Mouse (Mus musculus): Measurements from ENCODE around the gene Arhgef17.
"Not testable (repeated sequence)": the region's sequence is repeated elsewhere in the genome, so short reads cannot be mapped to it uniquely, and the experiment has no call there.

Arhgef17 gene

GRCm38 (mm10) chr7:100871892-100872291, 60.0 kb downstream of the Arhgef17 start:
- no peak for DNase-seq (ENCODE audit: low spot score)

- no peak for DNase-seq (ENCODE audit: low spot score)
These were observed 60.6 kb downstream of the Arhgef17 start for GRCm38 (mm10) chr7:100871355-100871754.

GRCm38 (mm10) chr7:100869877-100870629, 61.9 kb downstream of the Arhgef17 start:
- DNase-seq (ENCODE audit: low spot score), result no peak

- DNase-seq (ENCODE audit: low spot score), result no peak
These were observed 63.4 kb downstream of the Arhgef17 start for GRCm38 (mm10) chr7:100868551-100868950.

GRCm38 (mm10) chr7:100867561-100867960, 64.3 kb downstream of the Arhgef17 start:
- DNase-seq (ENCODE audit: low spot score), result no peak

- peak; percentile 66 for DNase-seq (ENCODE audit: low spot score)
These were observed 65.2 kb downstream of the Arhgef17 start for GRCm38 (mm10) chr7:100866675-100867074.

- DNase-seq (ENCODE audit: low spot score), result peak; percentile 80
These were observed 68.9 kb downstream of the Arhgef17 start, which contains the start of gene Relt for GRCm38 (mm10) chr7:100862828-100863638. Gene Relt (minus strand): TSS chr7:100863446.

- no peak for DNase-seq (ENCODE audit: low spot score)
These were observed 69.6 kb downstream of the Arhgef17 start for GRCm38 (mm10) chr7:100862353-100862752.

GRCm38 (mm10) chr7:100861209-100861608, 70.7 kb downstream of the Arhgef17 start:
- no peak for DNase-seq (ENCODE audit: low spot score)

GRCm38 (mm10) chr7:100860450-100860849, 71.5 kb downstream of the Arhgef17 start:
- no peak for DNase-seq (ENCODE audit: low spot score)

GRCm38 (mm10) chr7:100855795-100856573, 75.9 kb downstream of the Arhgef17 start:
- no peak for DNase-seq (ENCODE audit: low spot score)

- no peak for DNase-seq (ENCODE audit: low spot score)
These were observed 76.6 kb downstream of the Arhgef17 start for GRCm38 (mm10) chr7:100855300-100855699.

- DNase-seq (ENCODE audit: low spot score), result no peak
These were observed 77.0 kb downstream of the Arhgef17 start for GRCm38 (mm10) chr7:100854861-100855260.

GRCm38 (mm10) chr7:100854137-100854814, 77.6 kb downstream of the Arhgef17 start:
- DNase-seq (ENCODE audit: low spot score), result no peak

GRCm38 (mm10) chr7:100853396-100853795, 78.5 kb downstream of the Arhgef17 start:
- no peak for DNase-seq (ENCODE audit: low spot score)

- no peak for DNase-seq (ENCODE audit: low spot score)
These were observed 80.2 kb downstream of the Arhgef17 start for GRCm38 (mm10) chr7:100851481-100852356.

- no peak for DNase-seq (ENCODE audit: low spot score)
These were observed 82.4 kb downstream of the Arhgef17 start for GRCm38 (mm10) chr7:100849508-100849907.

GRCm38 (mm10) chr7:100848744-100849143, 83.2 kb downstream of the Arhgef17 start:
- peak; percentile 67 for DNase-seq (ENCODE audit: low spot score)

GRCm38 (mm10) chr7:100847131-100847530, 84.8 kb downstream of the Arhgef17 start:
- no peak for DNase-seq (ENCODE audit: low spot score)

GRCm38 (mm10) chr7:100846033-100846432, 85.9 kb downstream of the Arhgef17 start:
- DNase-seq (ENCODE audit: low spot score), result not testable (repeated sequence)

GRCm38 (mm10) chr7:100845412-100845811, 86.5 kb downstream of the Arhgef17 start:
- DNase-seq (ENCODE audit: low spot score), result peak; percentile 55

All from left cerebral cortex, adult 11 months (tissue).